Mouse (Mus musculus) CD4-positive helper T cell, adult 2 months (primary cell): ENCODE measurements around the gene Gm38394.

Experiments used
- DNase-seq: peaks from one replicate; pipeline ENCODE4 v3.0.0-alpha.2; 2012; ENCODE audit warnings: low read depth, missing footprints, low spot score

The Gm38394 gene

GRCm38 (mm10) chr1:133664203-133664970, 3.3 kb upstream of the Gm38394 start:
- no peak for DNase-seq

DNA sequence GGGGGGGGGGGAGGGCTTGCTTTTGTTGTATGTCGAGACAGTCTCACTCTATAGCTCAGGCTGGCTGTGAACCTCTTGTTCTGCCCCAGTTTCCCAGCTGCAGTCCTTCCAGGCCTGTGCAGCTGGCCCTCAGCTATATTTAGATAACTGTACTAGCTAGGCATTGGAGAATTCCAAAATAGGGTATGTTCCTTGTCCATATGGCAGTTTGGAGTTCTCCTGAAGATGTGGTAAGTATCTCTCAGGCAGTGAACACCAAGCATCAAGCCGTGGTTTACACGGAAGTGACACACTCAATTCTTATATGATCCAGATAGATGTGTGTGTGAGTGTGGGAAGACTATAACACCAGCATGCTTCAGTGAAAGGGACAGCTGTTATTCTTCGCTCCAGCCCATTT, 2.3 kb upstream of the Gm38394 start:
- DNase-seq: no peak

- no peak for DNase-seq
Observed at GRCm38 (mm10) chr1:133662941-133663340, 1.8 kb upstream of the Gm38394 start.

DNA sequence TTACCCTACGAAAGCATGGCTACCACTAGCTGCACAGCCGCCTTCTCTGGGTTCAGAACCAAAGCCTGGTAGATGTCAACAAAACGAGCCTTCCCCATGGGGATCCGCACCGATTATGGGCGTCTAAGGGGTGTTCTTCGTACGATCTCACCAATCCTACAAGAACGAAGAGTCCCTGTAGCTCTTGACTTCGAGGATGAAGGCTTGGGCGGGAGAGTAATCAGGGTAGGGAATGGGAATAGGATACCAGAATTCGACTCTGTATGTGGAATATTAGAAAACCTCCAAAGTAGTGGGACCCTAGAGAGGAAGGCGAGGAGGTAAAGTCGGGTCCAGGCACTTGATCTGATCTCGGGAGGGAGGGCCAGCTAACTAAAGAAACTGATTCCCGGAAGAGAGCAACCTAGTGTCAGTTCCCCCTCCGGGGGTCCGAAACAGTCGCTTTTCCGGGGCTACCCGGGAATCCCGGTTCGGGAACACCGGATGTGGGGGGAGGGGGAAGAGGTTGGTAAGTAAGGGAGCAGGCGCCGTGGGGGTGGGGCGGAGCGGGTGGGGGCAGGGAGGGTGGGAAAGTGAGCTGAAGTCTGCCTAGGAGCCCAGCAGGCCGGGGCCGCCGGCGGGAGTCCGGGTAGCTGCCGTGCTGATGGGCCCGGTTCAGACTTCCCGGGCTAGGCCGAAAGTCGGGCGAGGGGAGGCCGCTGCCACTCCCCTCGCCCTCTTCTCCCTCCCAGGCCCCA, 484 bp downstream of the Gm38394 start, which contains the start of gene Zbed6:
Gene Zbed6, minus strand, starts transcription at position 420 of the 737 bp plus-strand sequence.
- DNase-seq: no peak

GRCm38 (mm10) chr1:133658878-133659277, 2.2 kb downstream of the Gm38394 start:
- no peak for DNase-seq

DNA sequence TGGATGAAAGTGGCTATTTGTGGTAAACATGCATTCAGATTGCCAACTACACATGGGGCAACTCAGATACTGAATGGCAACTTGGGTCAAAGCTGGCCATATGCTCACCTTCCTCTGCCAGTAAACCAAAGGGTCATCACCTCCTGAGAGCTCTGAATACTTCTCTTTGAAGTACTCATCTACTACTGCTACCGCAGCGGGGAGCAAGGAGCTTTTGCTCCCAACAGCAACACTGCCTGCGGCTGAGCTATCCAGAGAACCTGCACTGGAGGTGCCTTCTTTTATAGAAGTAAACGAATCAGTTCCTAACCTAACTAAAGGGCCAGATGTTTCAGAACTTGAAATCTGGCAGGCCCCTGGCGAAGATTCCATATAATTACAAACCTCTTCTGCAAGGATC, 4.3 kb downstream of the Gm38394 start:
- no peak for DNase-seq

DNA sequence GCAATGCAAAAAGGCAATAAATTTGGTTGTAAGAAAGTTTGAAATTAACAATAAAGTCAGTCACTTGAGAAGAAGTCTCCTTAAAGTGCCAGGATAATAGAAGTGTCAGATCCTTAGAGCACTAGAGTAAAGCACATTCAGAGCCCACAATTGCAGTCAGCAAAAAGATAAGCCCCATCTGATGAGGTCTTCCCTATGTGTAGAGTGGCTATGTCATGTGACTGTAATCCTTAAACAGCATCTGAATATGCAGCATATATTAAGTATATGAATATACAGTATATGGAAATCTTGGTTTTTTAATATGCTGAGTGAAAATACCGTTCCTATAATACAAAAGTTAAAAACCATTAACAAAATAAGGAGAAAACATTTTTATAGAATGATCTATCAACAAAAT, 8.1 kb downstream of the Gm38394 start:
- no peak for DNase-seq

DNA sequence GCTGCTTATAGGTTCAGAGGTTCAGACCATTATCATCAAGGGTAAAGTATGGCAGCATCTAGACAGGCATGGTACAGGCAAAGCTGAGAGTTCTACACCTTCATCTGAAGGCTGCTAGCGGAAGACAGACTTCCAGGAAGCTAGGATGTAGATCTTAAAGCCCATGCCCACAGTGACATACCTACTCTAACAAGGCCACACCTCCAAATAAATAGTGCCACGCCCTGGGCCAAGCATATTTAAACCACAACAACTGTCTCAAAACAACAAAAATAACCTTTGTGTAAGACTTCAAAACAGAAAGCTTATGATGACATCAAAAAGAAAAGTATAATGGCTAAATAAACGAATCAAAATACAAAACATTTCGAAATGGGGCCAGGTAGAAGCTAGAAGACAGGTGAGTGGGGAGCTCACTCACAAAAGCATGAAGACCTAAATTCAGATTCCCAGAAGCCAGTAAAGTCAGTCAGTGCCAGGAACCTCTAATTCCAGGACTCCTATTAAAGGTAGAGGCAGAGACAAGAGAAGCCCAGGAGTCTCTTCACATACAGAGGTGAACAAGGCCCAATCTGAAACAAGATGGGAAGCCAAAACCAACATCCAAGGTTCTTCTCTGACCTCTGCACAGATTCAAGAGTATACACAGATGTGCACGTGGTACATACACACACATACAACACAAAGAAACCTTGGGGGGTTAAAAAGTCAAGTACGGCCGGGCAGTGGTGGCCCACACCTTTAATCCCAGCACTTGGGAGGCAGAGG, 10.6 kb downstream of the Gm38394 start:
- peak; percentile 11 for DNase-seq

- DNase-seq: no peak
Observed at GRCm38 (mm10) chr1:133645652-133646051, 15.5 kb downstream of the Gm38394 start.

- no peak for DNase-seq
Observed at GRCm38 (mm10) chr1:133641163-133641562, 20.0 kb downstream of the Gm38394 start.

DNA sequence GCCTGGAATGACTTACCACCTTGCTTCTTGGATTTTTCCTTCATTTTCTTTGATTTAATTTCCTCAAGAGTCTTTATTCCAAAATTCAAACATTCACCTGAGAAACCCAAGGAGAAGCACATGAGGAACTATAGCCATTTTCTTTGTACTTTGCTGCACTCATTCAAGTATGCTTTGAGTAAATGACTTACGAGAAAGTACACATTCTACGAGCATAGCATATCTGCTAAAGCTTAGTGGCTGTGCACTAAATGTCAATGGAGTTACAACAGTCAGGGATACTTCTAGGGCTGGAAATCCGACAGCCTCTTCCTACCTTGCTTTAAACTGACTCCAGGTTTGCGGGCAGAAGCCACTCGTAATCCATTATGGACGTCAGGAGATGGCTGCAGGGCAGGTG, 22.6 kb downstream of the Gm38394 start:
- no peak for DNase-seq

- no peak for DNase-seq
Observed at GRCm38 (mm10) chr1:133632168-133632567, 28.9 kb downstream of the Gm38394 start.

- no peak for DNase-seq
Observed at GRCm38 (mm10) chr1:133625052-133625451, 36.1 kb downstream of the Gm38394 start.

DNA sequence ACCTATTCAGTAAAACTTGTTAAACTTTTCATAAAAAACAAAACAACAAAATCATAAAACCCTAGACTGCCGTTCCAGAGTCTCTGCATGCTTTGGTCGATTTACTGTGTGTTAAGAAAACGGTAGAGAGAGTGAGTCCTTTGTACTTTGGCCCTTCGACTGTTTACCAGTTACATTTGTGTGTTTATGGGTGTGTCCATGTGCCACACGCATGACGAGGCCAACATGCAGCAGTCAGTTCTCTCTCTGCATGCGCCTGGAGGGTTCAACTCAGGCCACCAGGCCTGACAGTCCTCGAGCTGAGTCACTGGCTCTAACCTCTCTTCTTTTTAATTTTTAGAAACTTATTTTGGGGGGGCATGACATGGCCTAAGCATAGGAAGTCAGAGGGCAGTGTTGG, 42.8 kb downstream of the Gm38394 start:
- DNase-seq: no peak

DNA sequence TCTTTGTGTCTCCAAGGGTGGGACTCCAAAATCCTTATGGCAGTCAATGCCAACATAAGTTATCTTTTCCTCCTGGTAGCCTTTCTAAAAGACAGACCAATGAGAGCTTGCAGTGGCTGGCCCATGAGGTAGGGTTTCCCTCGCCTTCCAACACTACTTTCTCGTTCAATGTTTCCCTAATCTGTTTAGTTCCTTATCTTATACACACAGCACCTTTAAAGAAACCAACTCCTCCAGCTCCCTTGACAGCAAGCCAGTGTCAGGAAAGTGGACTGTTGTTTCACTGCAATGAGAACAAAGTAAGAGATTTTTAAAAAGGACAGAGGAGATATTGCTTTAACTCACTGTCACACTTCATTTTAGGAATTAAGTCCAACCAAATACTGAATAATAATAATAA, 43.2 kb downstream of the Gm38394 start:
- no peak for DNase-seq

DNA sequence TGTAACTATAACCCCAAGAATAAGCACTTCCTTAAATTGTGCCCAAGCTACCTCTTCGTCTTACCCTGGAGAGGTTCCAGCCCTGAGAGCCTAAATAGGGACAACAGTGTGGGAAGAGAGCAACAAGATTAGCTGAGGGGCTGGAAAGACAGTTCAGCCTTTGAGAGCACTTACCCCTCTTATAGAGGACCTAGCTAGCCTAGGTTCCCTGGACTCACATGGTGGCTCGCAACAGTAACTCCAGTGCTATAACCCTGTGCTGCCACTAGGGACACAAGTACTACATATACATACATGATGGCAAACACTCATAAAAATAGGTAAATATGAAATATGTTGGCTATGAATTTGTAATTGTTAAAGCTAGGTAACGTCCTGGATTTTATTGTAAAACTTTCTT, 47.3 kb downstream of the Gm38394 start:
- peak; percentile 30 for DNase-seq

GRCm38 (mm10) chr1:133611436-133611835, 49.7 kb downstream of the Gm38394 start:
- no peak for DNase-seq

- DNase-seq: no peak
Observed at GRCm38 (mm10) chr1:133610601-133611000, 50.5 kb downstream of the Gm38394 start.

DNA sequence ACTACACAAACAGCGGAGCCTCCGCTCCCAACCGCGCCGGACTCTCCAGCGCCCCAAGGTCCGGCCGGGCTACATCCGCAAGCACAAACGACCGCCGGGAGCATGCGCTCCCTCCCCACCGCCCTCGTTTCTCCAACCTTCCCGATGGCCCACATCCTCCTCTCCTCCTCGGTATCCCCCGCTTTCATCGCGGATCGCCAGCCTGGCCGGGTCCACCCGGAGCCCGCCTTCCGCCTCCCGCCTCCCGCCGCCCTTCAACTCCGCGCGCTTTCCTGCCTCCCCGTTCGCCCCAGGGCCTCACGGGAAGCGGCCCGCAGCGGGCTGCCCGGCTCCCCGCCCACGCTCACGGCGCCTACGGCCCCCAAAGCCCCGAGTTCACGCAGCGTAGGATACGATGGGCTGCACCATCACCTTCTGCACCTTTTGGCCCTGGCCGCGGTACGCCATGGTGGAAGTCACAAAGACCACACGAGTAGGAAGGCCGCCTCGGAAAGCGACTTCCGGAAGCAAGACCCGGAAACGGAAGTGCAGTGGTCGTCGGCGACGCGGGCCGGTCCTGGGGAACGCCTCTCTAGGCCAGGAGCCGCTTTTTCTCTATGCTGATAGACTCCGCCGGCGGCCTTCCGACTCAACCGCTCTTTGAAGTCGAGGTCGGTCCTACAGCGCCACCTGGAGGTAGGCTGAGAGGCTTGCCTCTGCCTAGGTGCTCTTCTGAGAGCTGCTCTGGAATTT, 51.2 kb downstream of the Gm38394 start, which contains the start of gene Snrpe:
Gene Snrpe, minus strand, starts transcription at position 521 of the 732 bp plus-strand sequence.
- peak; percentile 98 for DNase-seq

GRCm38 (mm10) chr1:133603174-133603573, 57.9 kb downstream of the Gm38394 start:
- DNase-seq: no peak

- no peak for DNase-seq
Observed at GRCm38 (mm10) chr1:133596298-133597007, 64.7 kb downstream of the Gm38394 start.
